Mouse (Mus musculus) thymus, adult 2 months (tissue): Measurements from ENCODE around the gene Cdc42ep3.

Source experiments
- CTCF ChIP-seq: fragments of 200-500 bp; IDR thresholded peaks from 2 replicates; pipeline ENCODE4 v1.5.1; 2012; ENCODE audit warnings: mild to moderate bottlenecking, control low read depth, low read length, moderate library complexity, borderline replicate concordance; ENCODE audit not compliant: control insufficient read depth, poor library complexity, insufficient read depth; ENCODE audit errors: extremely low read depth
- POLR2A ChIP-seq: fragments of 200-500 bp; IDR thresholded peaks from 2 replicates; pipeline ENCODE4 v1.6.1; 2012; ENCODE audit warnings: mild to moderate bottlenecking, low read length, control low read depth, moderate library complexity; ENCODE audit not compliant: control insufficient read depth, poor library complexity, insufficient read depth; ENCODE audit errors: extremely low read depth

- TF ChIP-seq CTCF (no peak), POLR2A (no peak)
Observed at GRCm38 (mm10) chr17:79290697-79291096, 64.2 kb downstream of the Cdc42ep3 start.
